Mouse (Mus musculus): Measurements from ENCODE around the gene Ptgfrn.

Gene Ptgfrn

GRCm38 (mm10) chr3:100998904-100999340 lies 111.2 kb downstream of the Ptgfrn start:
- DNase-seq, result peak; percentile 17

- DNase-seq, result no peak
These were observed 112.1 kb downstream of the Ptgfrn start for GRCm38 (mm10) chr3:100997785-100998570.

- DNase-seq, result no peak
These were observed 115.8 kb downstream of the Ptgfrn start for GRCm38 (mm10) chr3:100994252-100994651.

GRCm38 (mm10) chr3:100993718-100994117 lies 116.4 kb downstream of the Ptgfrn start:
- DNase-seq, result no peak

GRCm38 (mm10) chr3:100993158-100993557 lies 116.9 kb downstream of the Ptgfrn start:
- no peak for DNase-seq
